23 mouse cellular contexts compared by ENCODE assay signal in genomic region chr10:37313461-37313860, GRCm38 (mm10).
"Had no signal": no experiment of that assay in that cellular context is flagged by ENCODE, and none has a peak within 500 bp of the region (broad histone marks: within the 10 kb centered on the region; RNA-seq: fewer than 3 reads in every experiment).

No protein-coding gene starts in this region.

- H3K4me1 ChIP-seq: heart, embryonic 13.5 days; heart, embryonic 15.5 days; limb, embryonic 10.5 days; limb, embryonic 12.5 days had no signal

- H3K27ac ChIP-seq: heart, adult 2 months; heart, embryonic 13.5 days; heart, embryonic 15.5 days; hindbrain, embryonic 13.5 days; hindbrain, embryonic 15.5 days; hindbrain, postnatal 0 days; layer of hippocampus, adult 2 months; left cerebral cortex, adult 2 months; limb, embryonic 10.5 days; limb, embryonic 12.5 days had no signal

- H3K9me3 ChIP-seq: heart, embryonic 13.5 days; heart, embryonic 15.5 days; hindbrain, embryonic 13.5 days; hindbrain, embryonic 15.5 days; limb, embryonic 10.5 days; limb, embryonic 12.5 days had no signal

- H3K9ac ChIP-seq: heart, embryonic 13.5 days; heart, embryonic 15.5 days; hindbrain, embryonic 13.5 days; hindbrain, embryonic 15.5 days; limb, embryonic 12.5 days had no signal

- H3K27me3 ChIP-seq: heart, embryonic 13.5 days; heart, embryonic 15.5 days; hindbrain, embryonic 13.5 days; hindbrain, embryonic 15.5 days; limb, embryonic 12.5 days had no signal

- H3K4me3 ChIP-seq: heart, adult 2 months; heart, embryonic 13.5 days; heart, embryonic 15.5 days; hindbrain, embryonic 13.5 days; hindbrain, embryonic 15.5 days; layer of hippocampus, adult 2 months; left cerebral cortex, adult 2 months; limb, embryonic 10.5 days; limb, embryonic 12.5 days had no signal

- DNase-seq: gastrocnemius, postnatal 14 days; gastrocnemius, postnatal 36 days; heart, adult 2 months; heart, postnatal 14 days; heart, postnatal 36 days; kidney, adult 18-20 months; kidney, adult 8-10 months; kidney, postnatal 10 days; kidney, postnatal 25 days; kidney, postnatal 4 days; liver had no signal

- H3K36me3 ChIP-seq: heart, embryonic 13.5 days; heart, embryonic 15.5 days; hindbrain, embryonic 13.5 days; hindbrain, embryonic 15.5 days; limb, embryonic 10.5 days; limb, embryonic 12.5 days had no signal

- ATAC-seq: hindbrain, postnatal 0 days; intestine, postnatal 0 days had no signal

- H3K4me2 ChIP-seq: heart, embryonic 11.5 days; heart, embryonic 13.5 days; heart, embryonic 15.5 days; hindbrain, embryonic 13.5 days; hindbrain, embryonic 15.5 days; limb, embryonic 12.5 days; liver, embryonic 11.5 days had no signal
